Mouse (Mus musculus) ES-E14 (cell line): ENCODE measurements around the gene Iffo1.

ENCODE experiments used
- CHD2 ChIP-seq: IDR thresholded peaks from 2 replicates; pipeline ENCODE4 v1.6.1; 2014; ENCODE audit warnings: mild to moderate bottlenecking, low read depth, low read length, inconsistent platforms
- ZNF384 ChIP-seq: IDR thresholded peaks from 2 replicates; pipeline ENCODE4 v1.6.1; 2012; ENCODE audit warnings: low read depth, low read length, inconsistent platforms

DNA sequence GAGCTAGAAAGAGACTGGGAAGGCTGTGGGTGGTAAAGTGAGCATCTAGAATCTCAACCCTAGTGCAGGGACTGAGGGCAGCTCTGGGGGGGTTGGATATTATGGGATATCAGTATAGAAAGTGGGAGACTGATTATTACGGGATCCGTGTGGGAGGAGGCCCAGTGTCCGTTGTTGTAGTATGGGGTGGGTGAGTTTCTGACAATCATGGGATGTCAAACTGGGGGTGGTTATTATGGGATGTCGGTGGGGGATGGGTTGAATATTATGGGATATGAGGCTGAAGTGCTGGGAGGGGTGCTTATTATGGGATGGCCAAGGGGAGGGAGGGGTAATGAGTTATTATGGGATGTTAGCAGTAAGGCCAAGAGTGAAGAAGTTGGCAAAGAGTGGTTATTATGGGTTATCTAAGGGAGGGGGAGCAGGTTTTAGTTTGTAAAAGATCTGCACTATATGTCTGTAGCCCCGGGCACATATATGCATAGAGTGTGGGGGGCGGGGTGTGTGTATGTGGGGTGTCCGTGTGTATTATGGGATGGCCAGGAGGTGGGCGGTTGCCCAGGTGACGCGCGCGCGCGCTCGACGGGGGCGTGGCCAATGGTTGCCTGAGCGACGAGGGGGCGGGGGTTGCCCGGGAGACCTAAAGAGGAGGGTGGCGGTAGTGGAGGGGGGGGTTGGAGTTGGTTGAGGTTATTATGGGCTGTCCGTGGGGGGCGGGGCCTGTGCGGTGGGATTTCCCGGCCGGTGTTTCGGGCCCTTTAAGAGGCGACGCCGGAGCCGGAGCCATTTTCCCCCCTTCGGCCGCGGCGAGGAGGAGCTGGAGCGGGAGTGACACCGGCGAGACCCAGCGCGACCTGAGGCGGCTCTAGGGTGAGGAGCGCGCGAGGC, 49.4 kb upstream of the Iffo1 start, which contains the start of gene Chd4:
- TF ChIP-seq CHD2 (no peak), ZNF384 (no peak)
